Mouse (Mus musculus) kidney, embryonic 15.5 days (tissue): Measurements from ENCODE around the gene Mturn. TPM values are rescaled to one million over a fixed set of nuclear protein-coding genes. Genes with fewer than 3 reads are reported as not detected.

Experiments used
- ATAC-seq: fragments of 200-750 bp; cut with Nextera tagmentation; replicated peaks from 2 replicates; pipeline ENCODE4 v1.8.0; 2017; ENCODE audit warnings: moderate TSS enrichment; ENCODE audit not compliant: low FRiP score
- H3K27ac ChIP-seq: fragments of 300-500 bp; sonication (generic); 2 replicates; pipeline ENCODE4 v1.5.1; 2015; ENCODE audit warnings: mild to moderate bottlenecking, inconsistent platforms
- H3K27me3 ChIP-seq: fragments of 300-500 bp; sonication (generic); 2 replicates; pipeline ENCODE4 v1.6.1; 2015; ENCODE audit warnings: inconsistent platforms
- H3K36me3 ChIP-seq: fragments of 300-500 bp; sonication (generic); 2 replicates; pipeline ENCODE4 v1.6.1; 2015; ENCODE audit warnings: inconsistent platforms
- H3K4me1 ChIP-seq: fragments of 300-500 bp; sonication (generic); 2 replicates; pipeline ENCODE4 v1.6.1; 2015; ENCODE audit warnings: inconsistent platforms
- H3K4me2 ChIP-seq: fragments of 300-500 bp; sonication (generic); 2 replicates; pipeline ENCODE4 v1.6.1; 2015; ENCODE audit warnings: moderate library complexity, mild to moderate bottlenecking, inconsistent platforms
- H3K4me3 ChIP-seq: fragments of 300-500 bp; sonication (generic); replicated peaks from 2 replicates; pipeline ENCODE4 v1.5.1; 2015; ENCODE audit warnings: mild to moderate bottlenecking, inconsistent platforms
- H3K9ac ChIP-seq: fragments of 300-500 bp; sonication (generic); 2 replicates; pipeline ENCODE4 v1.6.1; 2015; ENCODE audit warnings: mild to moderate bottlenecking, inconsistent platforms
- H3K9me3 ChIP-seq: fragments of 300-500 bp; sonication (generic); replicated peaks from 2 replicates; pipeline ENCODE4 v1.6.1; 2016; ENCODE audit warnings: inconsistent platforms
- whole genome bisulfite sequencing: fragments of 180-500 bp; shearing (Covaris S2); methylation state at CpG from one replicate; pipeline ENCODE4 v1.1.7; 2015; ENCODE audit warnings: mixed read lengths; 5-methylcytosine and 5-hydroxymethylcytosine counted together
- polyA plus RNA-seq: library from polyadenylated mRNA; unstranded; fragments of >200 nt; fragmentation: Nextera tagmentation; extraction: Ambion mirVana; gene quantifications from 2 replicates; pipeline ENCODE4 v1.2.1, GENCODE M21; 2015

Gene Mturn
- polyA plus RNA-seq, 1 experiment from 2014 or later, result 6.9 TPM

GRCm38 (mm10) chr6:54749056-54749455, 67.6 kb downstream of the Mturn start:
- H3K9ac ChIP-seq, result no peak overlapping the region
- H3K36me3 ChIP-seq, result no peaks in the 10 kb centered on the region
- H3K4me2 ChIP-seq, result no peak overlapping the region
- H3K4me1 ChIP-seq, result no peaks in the 10 kb centered on the region
- H3K27me3 ChIP-seq, result no peaks in the 10 kb centered on the region
- no peak overlapping the region for H3K4me3 ChIP-seq
- H3K27ac ChIP-seq, result no peak overlapping the region
- no peak for ATAC-seq
- 94% methylated on average over 7 of the region's 7 CpGs for WGBS
- H3K9me3 ChIP-seq, result no peaks in the 10 kb centered on the region

- no peak overlapping the region for H3K4me2 ChIP-seq
- no peak for ATAC-seq
- no peaks in the 10 kb centered on the region for H3K9me3 ChIP-seq
- H3K36me3 ChIP-seq, result no peaks in the 10 kb centered on the region
- no peak overlapping the region for H3K27ac ChIP-seq
- WGBS, result 86% methylated on average over 4 of the region's 4 CpGs
- no peaks in the 10 kb centered on the region for H3K4me1 ChIP-seq
- H3K4me3 ChIP-seq, result no peak overlapping the region
- H3K9ac ChIP-seq, result no peak overlapping the region
- H3K27me3 ChIP-seq, result no peaks in the 10 kb centered on the region
Observed at GRCm38 (mm10) chr6:54751621-54752020, 70.2 kb downstream of the Mturn start.

- Histone ChIP-seq H3K4me3 (no peak overlapping the region), H3K27me3 (no peaks in the 10 kb centered on the region), H3K4me2 (no peak overlapping the region), H3K9ac (no peak overlapping the region), H3K27ac (no peak overlapping the region), H3K9me3 (no peaks in the 10 kb centered on the region), H3K36me3 (no peaks in the 10 kb centered on the region), H3K4me1 (no peaks in the 10 kb centered on the region)
- WGBS, result 53% methylated on average over 3 of the region's 3 CpGs
- ATAC-seq, result no peak
Observed at GRCm38 (mm10) chr6:54752076-54752475, 70.7 kb downstream of the Mturn start.

Other genes with a start within 250 kb of the Mturn start
- 6.2 and 8.6 TPM in 2 replicates for gene Scrn1, start 115.1 kb upstream of the Mturn start, polyA plus RNA-seq
- gene Plekha8, start 86.5 kb upstream of the Mturn start, polyA plus RNA-seq, result 8.9 and 9.8 TPM in 2 replicates
- 28.5 and 29.1 TPM in 2 replicates for gene Fkbp14, start 84.3 kb upstream of the Mturn start, polyA plus RNA-seq
- gene Znrf2, start 135.3 kb downstream of the Mturn start, polyA plus RNA-seq, result 4.1 and 4.3 TPM in 2 replicates